Mouse (Mus musculus): Measurements from ENCODE around the gene Timeless. TPM values are rescaled to one million over a fixed set of nuclear protein-coding genes. Genes with fewer than 3 reads are reported as not detected.
A peak's percentile ranks its signal among the peaks of the same experiment; 100 is the strongest.

The Timeless gene
- total RNA-seq, 2 experiments from 2014 or later: 8.2 to 9.1 TPM

GRCm38 (mm10) chr10:128214981-128215380 is 16.9 kb upstream of the Timeless start:
- no peak for DNase-seq (ENCODE audit: extremely low spot score in 1 of 2, low spot score in 2 of 2)
- intact Hi-C loops (cut with DNase I): no loop called here

GRCm38 (mm10) chr10:128218387-128219117 is 13.3 kb upstream of the Timeless start:
- intact Hi-C loops (cut with DNase I): no loop called here
- no peak overlapping the region for H3K27ac ChIP-seq
- DNase-seq (ENCODE audit: extremely low spot score in 1 of 2, low spot score in 2 of 2): no peak
- no peak for TF ChIP-seq CTCF (IDR thresholded peaks at IDR 0.05)
- no peak overlapping the region for H3K4me3 ChIP-seq

More at GRCm38 (mm10) chr10:128214981-128215380, 16.9 kb upstream of the Timeless start:
- Histone ChIP-seq H3K4me3 (no peak overlapping the region), H3K27ac (no peak overlapping the region)
- no peak for TF ChIP-seq CTCF (IDR thresholded peaks at IDR 0.05)

GRCm38 (mm10) chr10:128221533-128222286 is 10.2 kb upstream of the Timeless start:
- TF ChIP-seq CTCF (IDR thresholded peaks at IDR 0.05): no peak; the same call in 1 of the 2 replicates
- intact Hi-C loops (cut with DNase I): no loop called here
- H3K27ac ChIP-seq: no peak overlapping the region
- H3K4me3 ChIP-seq: no peak overlapping the region
- DNase-seq (ENCODE audit: extremely low spot score in 1 of 2, low spot score in 2 of 2): no peak

- no peak overlapping the region for H3K27ac ChIP-seq
- DNase-seq (ENCODE audit: extremely low spot score in 1 of 2, low spot score in 2 of 2): no peak
- TF ChIP-seq CTCF (IDR thresholded peaks at IDR 0.05): no peak
- no peak overlapping the region for H3K4me3 ChIP-seq
- intact Hi-C loops (cut with DNase I): no loop called here
Observed at GRCm38 (mm10) chr10:128225064-128225463, 6.8 kb upstream of the Timeless start.

GRCm38 (mm10) chr10:128225538-128225937 is 6.3 kb upstream of the Timeless start, which contains the start of gene Mip:
TSS of gene Mip (plus strand) at chr10:128225838.
- intact Hi-C loops (cut with DNase I): no loop called here
- DNase-seq (ENCODE audit: extremely low spot score in 1 of 2, low spot score in 2 of 2): no peak
- no peak within 1 kb of the TSS for H3K27ac ChIP-seq
- no peak within 1 kb of the TSS for H3K4me3 ChIP-seq
- TF ChIP-seq CTCF (IDR thresholded peaks at IDR 0.05): no peak

GRCm38 (mm10) chr10:128227592-128227991 is 4.3 kb upstream of the Timeless start:
- no peak overlapping the region for H3K27ac ChIP-seq
- no peak for DNase-seq (ENCODE audit: extremely low spot score in 1 of 2, low spot score in 2 of 2)
- intact Hi-C loops (cut with DNase I): no loop called here
- no peak for TF ChIP-seq CTCF (IDR thresholded peaks at IDR 0.05)
- no peak overlapping the region for H3K4me3 ChIP-seq

GRCm38 (mm10) chr10:128228009-128228408 is 3.9 kb upstream of the Timeless start:
- no peak for TF ChIP-seq CTCF (IDR thresholded peaks at IDR 0.05)
- intact Hi-C loops (cut with DNase I): no loop called here
- Histone ChIP-seq H3K27ac (no peak overlapping the region), H3K4me3 (no peak overlapping the region)
- DNase-seq (ENCODE audit: extremely low spot score in 1 of 2, low spot score in 2 of 2): no peak

GRCm38 (mm10) chr10:128230582-128230981 is 1.3 kb upstream of the Timeless start:
- intact Hi-C loops (cut with DNase I): loop anchor here (5.0 kb wide), 1 partner anchor 42 kb away; the partner anchor contains the start of gene Stat2
- no peak overlapping the region for H3K4me3 ChIP-seq
- no peak for DNase-seq (ENCODE audit: extremely low spot score in 1 of 2, low spot score in 2 of 2)
- no peak for TF ChIP-seq CTCF (IDR thresholded peaks at IDR 0.05)
- H3K27ac ChIP-seq: no peak overlapping the region

GRCm38 (mm10) chr10:128231146-128231545 is 719 bp upstream of the Timeless start:
- intact Hi-C loops (cut with DNase I): loop anchor here (5.0 kb wide), 1 partner anchor 41 kb away; the partner anchor contains the start of gene Stat2

GRCm38 (mm10) chr10:128232420-128232985 is 638 bp downstream of the Timeless start:
- intact Hi-C loops (cut with DNase I): loop anchor here (1.0 to 5.0 kb wide), 2 partner anchors 21 to 40 kb away; partner anchors contain the start of genes Spryd4 and Stat2
- Histone ChIP-seq H3K27ac (peak overlapping the region; percentile 95), H3K4me3 (peak overlapping the region; percentile 75)
- peak; percentile 82 for TF ChIP-seq CTCF (IDR thresholded peaks at IDR 0.05)
- DNase-seq (ENCODE audit: extremely low spot score in 1 of 2, low spot score in 2 of 2): peak; percentile 26 to 51

More at GRCm38 (mm10) chr10:128231146-128231545, 719 bp upstream of the Timeless start:
- no peak for DNase-seq (ENCODE audit: extremely low spot score in 1 of 2, low spot score in 2 of 2)
- Histone ChIP-seq H3K4me3 (peak overlapping the region; percentile 75), H3K27ac (no peak overlapping the region)
- TF ChIP-seq CTCF (IDR thresholded peaks at IDR 0.05): no peak

- no peak for TF ChIP-seq CTCF (IDR thresholded peaks at IDR 0.05)
- intact Hi-C loops (cut with DNase I): no loop called here
- H3K4me3 ChIP-seq: no peak overlapping the region
- DNase-seq (ENCODE audit: extremely low spot score in 1 of 2, low spot score in 2 of 2): no peak
- no peak overlapping the region for H3K27ac ChIP-seq
Observed at GRCm38 (mm10) chr10:128236321-128236720, 4.5 kb downstream of the Timeless start.

All from left cerebral cortex, adult 2 months (tissue).